23 mouse cellular contexts compared by ENCODE assay signal in the genomic region with DNA sequence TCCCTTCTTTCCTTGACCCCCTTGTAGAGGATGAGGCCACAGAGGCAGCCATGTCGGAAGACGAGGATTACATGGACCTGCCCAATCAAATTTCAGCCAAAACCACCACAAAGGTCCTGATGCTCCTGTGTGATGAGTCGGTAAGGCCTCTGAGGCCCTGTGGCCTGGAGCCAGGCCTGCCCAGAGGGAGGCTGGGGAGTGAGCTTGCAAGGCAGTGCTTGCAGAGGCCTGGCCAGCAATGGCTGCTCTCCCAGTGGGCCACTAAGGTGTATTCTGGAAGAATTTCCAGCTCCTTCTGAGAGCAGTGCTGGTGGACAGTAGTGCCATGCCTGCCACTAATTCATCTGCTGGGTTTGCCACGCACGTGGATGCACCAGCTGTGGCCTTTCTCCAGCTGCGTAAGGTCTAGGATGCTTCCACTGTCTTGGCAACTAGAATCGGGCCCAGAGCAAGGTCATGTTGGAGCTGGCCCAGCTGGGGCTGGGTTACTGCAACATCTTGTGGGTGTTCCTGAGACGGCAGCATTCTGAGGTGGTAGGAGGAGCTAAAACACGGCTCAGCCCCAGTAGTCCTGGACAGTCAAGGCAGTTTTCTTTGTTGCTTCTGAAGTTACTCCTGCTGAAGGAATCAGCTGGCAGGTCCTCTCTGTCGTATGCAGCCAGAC.
A peak's percentile ranks its signal among the peaks of the same experiment; 100 is the strongest.
DNase-seq lines count a peak whose midpoint lies in the region; ATAC-seq and TF ChIP-seq lines count a peak whose summit lies in the region.
"Had no signal": no experiment of that assay in that cellular context is flagged by ENCODE, and none has a peak within 500 bp of the region (broad histone marks: within the 10 kb centered on the region; RNA-seq: fewer than 3 reads in every experiment).

No protein-coding gene starts in this region.

- no peak overlapping the region for H3K4me3 ChIP-seq in lung, postnatal 0 days (ENCODE audit: low read depth, low read length)
- no peak overlapping the region for H3K4me3 ChIP-seq in hindbrain, embryonic 12.5 days
- no peak overlapping the region for H3K4me3 ChIP-seq in limb, embryonic 10.5 days
- H3K4me3 ChIP-seq: heart, embryonic 10.5 days; intestine, embryonic 15.5 days; liver, embryonic 12.5 days; midbrain, embryonic 13.5 days; myocyte; neural tube, embryonic 15.5 days; stomach, embryonic 15.5 days had no signal

- H3K9me3 ChIP-seq in lung, postnatal 0 days (ENCODE audit: low read length): no peaks in the 10 kb centered on the region
- H3K9me3 ChIP-seq in hindbrain, embryonic 12.5 days (replicated peaks): no peaks in the 10 kb centered on the region
- H3K9me3 ChIP-seq in limb, embryonic 10.5 days (replicated peaks): no peaks in the 10 kb centered on the region
- H3K9me3 ChIP-seq: heart, embryonic 10.5 days; intestine, embryonic 15.5 days; liver, embryonic 12.5 days; midbrain, embryonic 13.5 days; neural tube, embryonic 15.5 days; stomach, embryonic 15.5 days had no signal

- H3K9ac ChIP-seq in lung, postnatal 0 days (replicated peaks; ENCODE audit: low read depth): no peak overlapping the region
- H3K9ac ChIP-seq in hindbrain, embryonic 12.5 days: no peak overlapping the region
- H3K9ac ChIP-seq: forebrain, postnatal 0 days; hindbrain, embryonic 14.5 days; intestine, embryonic 15.5 days; liver, embryonic 12.5 days; midbrain, embryonic 13.5 days; neural tube, embryonic 15.5 days; stomach, embryonic 15.5 days had no signal

- TF ChIP-seq CTCF in lung, postnatal 0 days (IDR thresholded peaks at IDR 0.05): no peak

- no peaks in the 10 kb centered on the region for H3K36me3 ChIP-seq in lung, postnatal 0 days (ENCODE audit: insufficient read depth, low read length)
- no peaks in the 10 kb centered on the region for H3K36me3 ChIP-seq in hindbrain, embryonic 12.5 days
- no peaks in the 10 kb centered on the region for H3K36me3 ChIP-seq in limb, embryonic 10.5 days
- H3K36me3 ChIP-seq: heart, embryonic 10.5 days; intestine, embryonic 15.5 days; liver, embryonic 12.5 days; midbrain, embryonic 13.5 days; neural tube, embryonic 15.5 days; stomach, embryonic 15.5 days had no signal

- peak; percentile 29 to 80 for DNase-seq in adrenal gland, adult (ENCODE audit: inconsistent age in 2 of 2, low spot score in 1 of 2)
- no peak for DNase-seq in adrenal gland, adult 18-20 months (ENCODE audit: low spot score in 2 of 2)
- DNase-seq in ovary, adult 18-20 months (ENCODE audit: low spot score): peak; percentile 61
- no peak for DNase-seq in ovary, postnatal 10 days (ENCODE audit: low spot score)
- no peak for DNase-seq in lung, postnatal 0 days (ENCODE audit: low spot score)
- DNase-seq in limb, embryonic 10.5 days (ENCODE audit: low spot score): no peak
- DNase-seq in frontal cortex, postnatal 25 days (ENCODE audit: low spot score in 2 of 2): no peak
- DNase-seq: cerebellum, adult 2 months; forebrain, postnatal 0 days; left cerebral cortex, postnatal 4 days; spleen, adult 18-20 months; thymus, postnatal 25 days had no signal

- no peak overlapping the region for H3K27ac ChIP-seq in lung, postnatal 0 days (ENCODE audit: low read length)
- H3K27ac ChIP-seq in hindbrain, embryonic 12.5 days: no peak overlapping the region
- H3K27ac ChIP-seq in limb, embryonic 10.5 days: no peak overlapping the region
- H3K27ac ChIP-seq: heart, embryonic 10.5 days; hindbrain, embryonic 14.5 days; intestine, embryonic 15.5 days; liver, embryonic 12.5 days; macrophage; midbrain, embryonic 13.5 days; neural tube, embryonic 15.5 days; stomach, embryonic 15.5 days had no signal

- WGBS in lung, postnatal 0 days: 66% methylated on average over 10 of the region's 10 CpGs
- WGBS in hindbrain, embryonic 12.5 days: 91% methylated on average over 10 of the region's 10 CpGs
- 91% methylated on average over 10 of the region's 10 CpGs for WGBS in limb, embryonic 10.5 days

- no peaks in the 10 kb centered on the region for H3K4me1 ChIP-seq in lung, postnatal 0 days (ENCODE audit: insufficient read depth, low read depth, low read length)
- H3K4me1 ChIP-seq in hindbrain, embryonic 12.5 days: no peaks in the 10 kb centered on the region
- peaks cover 4% of the 10 kb centered on the region; the same call in 1 of the 2 replicates for H3K4me1 ChIP-seq in limb, embryonic 10.5 days
- H3K4me1 ChIP-seq: intestine, embryonic 15.5 days; liver, embryonic 12.5 days; midbrain, embryonic 13.5 days; neural tube, embryonic 15.5 days; stomach, embryonic 15.5 days had no signal

- peak; percentile 30 for ATAC-seq in lung, postnatal 0 days
- ATAC-seq in hindbrain, embryonic 12.5 days (ENCODE audit: low FRiP score): no peak
- ATAC-seq: activated CD4-positive, CD25-positive, alpha-beta regulatory T cell, adult 4 months; forebrain, postnatal 0 days; intestine, embryonic 15.5 days; liver, embryonic 12.5 days; midbrain, embryonic 13.5 days had no signal

- H3K4me2 ChIP-seq in lung, postnatal 0 days (replicated peaks; ENCODE audit: low read depth, low read length): no peak overlapping the region
- no peak overlapping the region for H3K4me2 ChIP-seq in hindbrain, embryonic 12.5 days (replicated peaks)
- H3K4me2 ChIP-seq: hindbrain, embryonic 14.5 days; intestine, embryonic 15.5 days; liver, embryonic 12.5 days; midbrain, embryonic 13.5 days; neural tube, embryonic 15.5 days; stomach, embryonic 15.5 days had no signal

- H3K27me3 ChIP-seq in lung, postnatal 0 days (replicated peaks; ENCODE audit: insufficient read depth, low read length): no peaks in the 10 kb centered on the region
- H3K27me3 ChIP-seq in hindbrain, embryonic 12.5 days: no peaks in the 10 kb centered on the region
- H3K27me3 ChIP-seq in limb, embryonic 10.5 days (ENCODE audit: low read depth, poor library complexity, severe bottlenecking): no peaks in the 10 kb centered on the region
- H3K27me3 ChIP-seq: intestine, embryonic 15.5 days; midbrain, embryonic 13.5 days; neural tube, embryonic 15.5 days; stomach, embryonic 15.5 days had no signal

- no peak for TF ChIP-seq EP300 in lung, postnatal 0 days (IDR thresholded peaks at IDR 0.05)

Comparison
In these comparisons a context has a peak if more than half of its experiments do, and no peak if none do; other contexts are left out.
1. DNase-seq: peak in adrenal gland, adult (2 of 2) and ovary, adult 18-20 months (single experiment); none in adrenal gland, adult 18-20 months (0 of 2), ovary, postnatal 10 days (single experiment), lung, postnatal 0 days (single experiment), limb, embryonic 10.5 days (single experiment) and frontal cortex, postnatal 25 days (0 of 2).